Mouse (Mus musculus): ENCODE measurements around the gene Rps6kc1.

Rps6kc1 gene

DNA sequence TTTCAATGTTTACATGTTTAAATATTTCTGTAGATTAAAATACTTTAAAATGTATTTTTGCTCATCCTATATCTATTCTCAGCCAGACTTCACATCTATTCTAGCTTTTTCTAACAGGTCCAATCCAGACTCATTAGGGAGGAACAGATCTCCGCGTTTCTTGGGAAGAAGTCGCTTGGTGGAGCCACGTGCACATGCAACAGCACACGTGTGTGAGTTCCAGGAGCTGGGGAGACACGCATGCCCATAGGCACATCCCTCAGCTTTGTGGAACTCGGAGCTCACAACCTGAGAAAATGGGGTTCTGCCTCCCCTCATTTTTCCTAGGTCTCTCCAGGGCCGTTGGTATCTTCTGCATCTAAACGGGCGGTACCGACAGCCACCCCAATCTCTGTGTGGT is 243.7 kb downstream of the Rps6kc1 start:
- DNase-seq (ENCODE audit: low spot score in 2 of 2): peak in 1 of 2 experiments; percentile 28

- no peak for DNase-seq (ENCODE audit: low spot score in 2 of 2)
These were observed 244.2 kb downstream of the Rps6kc1 start for GRCm38 (mm10) chr1:190667326-190667725.

GRCm38 (mm10) chr1:190665490-190665875 is 246.1 kb downstream of the Rps6kc1 start:
- no peak for DNase-seq (ENCODE audit: low spot score in 2 of 2)

DNA sequence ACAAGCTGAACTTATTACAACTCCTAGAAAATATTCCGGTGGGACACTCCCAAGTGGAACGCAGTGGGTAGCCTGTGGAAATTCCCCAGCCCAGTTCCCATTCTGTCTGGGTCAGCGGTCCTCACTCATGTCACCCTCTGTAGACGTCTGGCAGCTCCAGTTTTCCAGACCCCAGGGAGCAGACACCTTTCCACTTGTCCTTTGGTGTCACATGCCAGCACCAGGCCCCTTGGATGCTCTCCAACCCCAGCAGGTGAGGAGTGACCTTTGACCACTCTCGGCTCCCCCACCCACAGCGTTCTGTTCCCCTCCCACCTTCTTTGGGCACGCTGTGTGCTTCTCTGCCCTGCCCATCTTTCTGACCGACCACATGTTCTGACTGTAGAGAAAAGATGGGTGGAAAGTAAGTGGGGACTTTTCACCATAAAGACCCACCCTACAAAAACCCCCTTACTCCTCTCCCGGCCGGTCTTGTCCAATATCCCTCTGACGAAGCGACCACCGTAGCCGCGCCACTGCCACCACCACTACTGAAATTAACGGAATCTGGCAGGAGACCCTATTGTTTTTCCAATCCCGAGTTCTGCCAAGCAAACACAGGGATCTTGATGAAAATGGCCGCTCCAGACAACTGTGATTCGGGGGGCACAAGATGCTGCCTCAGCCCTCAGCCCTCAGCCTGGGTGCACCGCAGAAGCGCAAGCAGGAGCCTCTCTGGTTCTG is 246.6 kb downstream of the Rps6kc1 start:
- DNase-seq (ENCODE audit: low spot score in 2 of 2): no peak

- DNase-seq (ENCODE audit: low spot score in 2 of 2): no peak
These were observed 247.6 kb downstream of the Rps6kc1 start for GRCm38 (mm10) chr1:190663996-190664395.

DNA sequence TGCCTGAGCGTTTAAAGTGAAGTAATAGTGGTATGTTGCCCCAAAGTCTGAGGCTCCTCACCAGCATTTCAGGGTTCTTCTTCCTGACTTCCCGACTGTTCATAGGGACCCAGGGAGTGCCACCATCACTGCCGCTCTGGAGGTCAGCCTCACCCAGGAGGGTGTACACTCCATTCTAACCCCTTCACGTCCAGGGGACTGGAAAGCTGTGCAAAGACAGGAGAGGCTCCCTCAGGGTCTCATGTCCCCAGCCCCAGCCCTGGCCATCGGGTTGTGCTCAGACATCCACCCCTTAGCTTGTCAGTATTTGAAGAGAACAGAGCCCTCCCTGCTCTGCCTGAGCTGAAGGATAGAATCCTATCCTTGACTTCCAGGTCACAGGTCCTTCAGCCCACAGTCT is 248.8 kb downstream of the Rps6kc1 start:
- DNase-seq (ENCODE audit: low spot score in 2 of 2): no peak

GRCm38 (mm10) chr1:190661764-190662163 is 249.8 kb downstream of the Rps6kc1 start:
- no peak for DNase-seq (ENCODE audit: low spot score in 2 of 2)

GRCm38 (mm10) chr1:190661249-190661648 is 250.3 kb downstream of the Rps6kc1 start:
- no peak for DNase-seq (ENCODE audit: low spot score in 2 of 2)

- peak; percentile 70 to 71 for DNase-seq (ENCODE audit: low spot score in 2 of 2)
These were observed 251.7 kb downstream of the Rps6kc1 start for GRCm38 (mm10) chr1:190659722-190660502.

GRCm38 (mm10) chr1:190658266-190658665 is 253.3 kb downstream of the Rps6kc1 start:
- DNase-seq (ENCODE audit: low spot score in 2 of 2): no peak

- DNase-seq (ENCODE audit: low spot score in 2 of 2): no peak
These were observed 255.5 kb downstream of the Rps6kc1 start for GRCm38 (mm10) chr1:190656089-190656488.

DNA sequence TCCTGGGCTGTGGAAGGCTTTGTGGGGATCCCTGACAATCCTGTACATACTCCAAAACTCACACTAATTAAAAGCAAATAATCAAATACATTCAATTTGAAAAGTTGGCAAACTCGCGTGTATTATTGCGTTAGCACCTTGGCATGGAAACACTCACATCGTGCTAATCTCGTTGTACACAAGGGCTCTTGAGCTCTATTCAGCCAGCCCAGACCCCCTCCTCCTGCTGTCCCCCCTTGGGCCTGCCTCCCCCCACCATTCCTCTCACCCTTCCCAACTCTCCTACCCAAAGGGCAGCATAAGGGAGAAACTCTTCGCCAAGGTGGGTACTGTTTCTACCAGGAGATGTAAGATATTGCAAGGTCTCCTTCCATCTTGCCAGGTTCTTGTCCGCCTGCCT is 255.9 kb downstream of the Rps6kc1 start:
- no peak for DNase-seq (ENCODE audit: low spot score in 2 of 2)

GRCm38 (mm10) chr1:190655081-190655480 is 256.5 kb downstream of the Rps6kc1 start:
- DNase-seq (ENCODE audit: low spot score in 2 of 2): no peak

DNA sequence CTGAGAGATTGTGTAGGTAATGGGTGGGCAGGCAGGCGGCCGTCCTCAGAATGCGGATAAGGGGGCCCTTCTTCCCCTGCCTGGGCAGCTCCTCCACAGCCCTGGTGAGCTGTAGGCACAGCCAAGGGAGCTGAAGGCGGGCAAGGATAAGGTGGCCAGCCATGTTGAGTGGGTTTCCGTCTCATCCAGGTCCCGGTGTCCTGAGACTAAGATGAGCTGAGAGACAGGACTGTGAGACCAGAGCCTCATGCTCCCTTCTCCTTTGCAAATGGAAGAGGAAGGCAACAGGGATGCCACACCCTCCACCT is 256.9 kb downstream of the Rps6kc1 start:
- DNase-seq (ENCODE audit: low spot score in 2 of 2): no peak

GRCm38 (mm10) chr1:190653989-190654693 is 257.4 kb downstream of the Rps6kc1 start:
- no peak for DNase-seq (ENCODE audit: low spot score in 2 of 2)

DNA sequence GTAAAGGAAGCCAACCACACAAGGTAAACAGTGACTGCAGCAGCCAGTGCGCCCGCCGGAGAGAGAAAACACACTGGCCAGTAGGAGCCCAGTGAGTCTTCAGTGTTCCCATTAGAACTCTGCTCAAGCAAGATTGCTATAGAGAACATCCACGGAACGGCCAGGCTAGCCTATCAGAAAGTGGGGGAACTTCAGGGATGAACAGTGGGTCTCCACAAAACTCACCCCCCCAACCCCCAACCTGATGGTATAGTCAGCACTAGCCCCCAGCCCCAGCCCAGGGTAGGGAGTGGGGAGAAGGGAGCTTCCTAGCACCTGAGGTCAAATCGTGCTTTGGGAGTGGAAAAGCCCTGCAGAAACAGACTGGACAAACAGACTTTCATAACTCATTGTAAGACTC is 258.5 kb downstream of the Rps6kc1 start:
- no peak for DNase-seq (ENCODE audit: low spot score in 2 of 2)
